Mouse (Mus musculus) MEL (cell line): ENCODE data around the gene Bpifb1. TPM values are rescaled to one million over a fixed set of nuclear protein-coding genes. Genes with fewer than 3 reads are reported as not detected.

ENCODE experiments used
- DNase-seq: peaks from one replicate; pipeline ENCODE4 v3.0.0; 2011; ENCODE audit warnings: low read depth, low spot score
- H3K27ac ChIP-seq: 2 replicates; pipeline ENCODE4 v1.5.1; 2012; ENCODE audit warnings: low read depth, mild to moderate bottlenecking, control low read depth, low read length, moderate library complexity; ENCODE audit not compliant: control insufficient read depth
- H3K27me3 ChIP-seq, 2 experiments: fragments of 150-350 bp in 1 of 2; sonication (generic) in 1 of 2; 2 replicates each; pipeline ENCODE4 v1.6.1; 2012; ENCODE audit warnings: low read length in 2 of 2, mild to moderate bottlenecking in 2 of 2, improper control_type of control experiment in 1 of 2, moderate library complexity in 1 of 2; ENCODE audit not compliant: insufficient read depth in 2 of 2, control insufficient read depth in 1 of 2
- H3K36me3 ChIP-seq, 2 experiments: 2 replicates each; pipeline ENCODE4 v1.6.1; 2012 to 2014; ENCODE audit warnings: low read length in 2 of 2, improper control_type of control experiment in 1 of 2, inconsistent platforms in 1 of 2, mild to moderate bottlenecking in 1 of 2; ENCODE audit not compliant: insufficient read depth in 2 of 2, control insufficient read depth in 1 of 2
- H3K4me1 ChIP-seq, 2 experiments: fragments of 150-350 bp in 1 of 2; sonication (generic) in 1 of 2; 2 replicates each; pipeline ENCODE4 v1.6.1; 2012; ENCODE audit warnings: low read length in 2 of 2, improper control_type of control experiment in 1 of 2, mild to moderate bottlenecking in 1 of 2; ENCODE audit not compliant: insufficient read depth in 2 of 2, control insufficient read depth in 1 of 2
- H3K4me3 ChIP-seq, 2 experiments: fragments of 150-350 bp in 1 of 2; sonication (generic) in 1 of 2; 2 replicates each; pipeline ENCODE4 v1.5.1; 2012; ENCODE audit warnings: low read depth in 2 of 2, low read length in 2 of 2, mild to moderate bottlenecking in 2 of 2, moderate library complexity in 2 of 2, control low read depth in 1 of 2, improper control_type of control experiment in 1 of 2; ENCODE audit not compliant: control insufficient read depth in 1 of 2, insufficient read depth in 1 of 2
- H3K79me2 ChIP-seq: 2 replicates; pipeline ENCODE4 v1.6.1; 2012; ENCODE audit warnings: mild to moderate bottlenecking, low read length, moderate library complexity; ENCODE audit not compliant: control insufficient read depth, poor library complexity, insufficient read depth
- H3K9ac ChIP-seq: 2 replicates; pipeline ENCODE4 v1.6.1; 2012; ENCODE audit warnings: low read depth, mild to moderate bottlenecking, control low read depth, low read length, moderate library complexity; ENCODE audit not compliant: control insufficient read depth, poor library complexity, severe bottlenecking
- H3K9me3 ChIP-seq: fragments of 150-350 bp; sonication (generic); replicated peaks from 2 replicates; pipeline ENCODE4 v1.6.1; 2012; ENCODE audit warnings: mild to moderate bottlenecking, low read length, improper control_type of control experiment, moderate library complexity; ENCODE audit not compliant: insufficient read depth
- E2F4 ChIP-seq: IDR thresholded peaks from 2 replicates; pipeline ENCODE4 v1.6.1; 2011; ENCODE audit warnings: low read depth, low read length, improper control_type of control experiment, borderline replicate concordance
- EP300 ChIP-seq, 2 experiments: IDR thresholded peaks; 2 replicates each; pipeline ENCODE4 v1.6.1; 2011; ENCODE audit warnings: improper control_type of control experiment in 2 of 2, low read length in 2 of 2, low read depth in 1 of 2, mild to moderate bottlenecking in 1 of 2
- ETS1 ChIP-seq: IDR thresholded peaks from 2 replicates; pipeline ENCODE4 v1.6.1; 2012; ENCODE audit warnings: low read depth, mild to moderate bottlenecking, inconsistent platforms, low read length, improper control_type of control experiment, moderate library complexity
- KAT2A ChIP-seq: conservative IDR thresholded peaks from 2 replicates; pipeline ENCODE4 v1.6.1; 2012; ENCODE audit warnings: low read depth, low read length, improper control_type of control experiment, inconsistent platforms
- MAFK ChIP-seq: IDR thresholded peaks from 2 replicates; pipeline ENCODE4 v1.6.1; 2011; ENCODE audit warnings: low read depth, mild to moderate bottlenecking, low read length, improper control_type of control experiment, borderline replicate concordance
- MAX ChIP-seq: IDR thresholded peaks from 2 replicates; pipeline ENCODE4 v1.6.1; 2011; ENCODE audit warnings: low read length, improper control_type of control experiment
- MAZ ChIP-seq: IDR thresholded peaks from 2 replicates; pipeline ENCODE4 v1.6.1; 2012; ENCODE audit warnings: low read depth, mild to moderate bottlenecking, inconsistent platforms, low read length, improper control_type of control experiment
- MEF2A ChIP-seq: IDR thresholded peaks from 2 replicates; pipeline ENCODE4 v1.6.1; 2014; ENCODE audit warnings: low read depth, mild to moderate bottlenecking, inconsistent platforms, low read length, improper control_type of control experiment; ENCODE audit not compliant: poor library complexity, insufficient replicate concordance, severe bottlenecking; ENCODE audit errors: extremely low read depth
- MXI1 ChIP-seq: IDR thresholded peaks from 2 replicates; pipeline ENCODE4 v1.6.1; 2011; ENCODE audit warnings: mild to moderate bottlenecking, low read depth, low read length, improper control_type of control experiment
- MYC ChIP-seq: IDR thresholded peaks from 2 replicates; pipeline ENCODE4 v1.6.1; 2011; ENCODE audit warnings: low read depth, mild to moderate bottlenecking, low read length, improper control_type of control experiment, moderate library complexity
- NELFE ChIP-seq: IDR thresholded peaks from 2 replicates; pipeline ENCODE4 v1.6.1; 2011; ENCODE audit warnings: low read depth, low read length, improper control_type of control experiment
- NRF1 ChIP-seq: IDR thresholded peaks from 2 replicates; pipeline ENCODE4 v1.6.1; 2014; ENCODE audit warnings: low read depth, mild to moderate bottlenecking, inconsistent platforms, low read length, improper control_type of control experiment, moderate library complexity; ENCODE audit not compliant: poor library complexity, insufficient read depth, severe bottlenecking
- POLR2A ChIP-seq, 2 experiments: IDR thresholded peaks; 2 replicates each; pipeline ENCODE4 v1.6.1; 2011 to 2012; ENCODE audit warnings: low read length in 2 of 2, mild to moderate bottlenecking in 2 of 2, control low read depth in 1 of 2, improper control_type of control experiment in 1 of 2, low read depth in 1 of 2, moderate library complexity in 1 of 2; ENCODE audit not compliant: control insufficient read depth in 1 of 2, insufficient read depth in 1 of 2, poor library complexity in 1 of 2
- POLR2AphosphoS5 ChIP-seq: IDR thresholded peaks from 2 replicates; pipeline ENCODE4 v1.6.1; 2012; ENCODE audit warnings: low read depth, borderline replicate concordance, mild to moderate bottlenecking, inconsistent platforms, low read length, moderate library complexity, mixed read lengths
- TAL1 ChIP-seq: IDR thresholded peaks from 2 replicates; pipeline ENCODE4 v1.6.1; 2012; ENCODE audit warnings: mild to moderate bottlenecking, inconsistent platforms, low read length, moderate library complexity, mixed read lengths
- UBTF ChIP-seq: IDR thresholded peaks from 2 replicates; pipeline ENCODE4 v1.6.1; 2012; ENCODE audit warnings: low read depth, mild to moderate bottlenecking, inconsistent platforms, low read length, improper control_type of control experiment, moderate library complexity, borderline replicate concordance; ENCODE audit not compliant: insufficient read depth
- ZMIZ1 ChIP-seq: IDR thresholded peaks from 2 replicates; pipeline ENCODE4 v1.6.1; 2012; ENCODE audit warnings: low read depth, mild to moderate bottlenecking, inconsistent platforms, low read length, improper control_type of control experiment, moderate library complexity
- ZNF384 ChIP-seq: IDR thresholded peaks from 2 replicates; pipeline ENCODE4 v1.6.1; 2012; ENCODE audit warnings: low read depth, mild to moderate bottlenecking, inconsistent platforms, low read length, improper control_type of control experiment
- polyA plus RNA-seq, 2 experiments: library from polyadenylated mRNA; stranded (reverse) in 1 of 2; unstranded in 1 of 2; fragments of >175 nt in 1 of 2; fragments of >200 nt in 1 of 2; gene quantifications; 2 replicates each; pipeline versions ENCODE4 v1.2.1 to v1.2.4; 2012; ENCODE audit warnings: low replicate concordance in 2 of 2, low read depth in 1 of 2; ENCODE audit not compliant: insufficient read length in 2 of 2, insufficient read depth in 1 of 2, missing spikeins in 1 of 2
- total RNA-seq: library from RNA; depleted of rRNA; stranded (reverse); fragments of 300-350 nt; gene quantifications from 2 replicates; pipeline ENCODE4 v1.2.3, GENCODE M21; 2012

The Bpifb1 gene
- total and polyA plus RNA-seq, 3 experiments, result not detected

GRCm38 (mm10) chr2:154193071-154193470 is 2.5 kb downstream of the Bpifb1 start:
- no peak overlapping the region for H3K27ac ChIP-seq
- H3K4me1 ChIP-seq, result no peaks in the 10 kb centered on the region
- H3K27me3 ChIP-seq, result 0 out of 4 replicates have a peak, but pooled peaks cover 0 to 2% of the 10 kb centered on the region in 2 experiments
- no peaks in the 10 kb centered on the region for H3K79me2 ChIP-seq
- H3K4me3 ChIP-seq, result no peak overlapping the region
- no peak for DNase-seq
- no peak for TF ChIP-seq ZNF384
- TF ChIP-seq MAX, result no peak
- no peak for TF ChIP-seq POLR2AphosphoS5
- no peak for TF ChIP-seq ZMIZ1
- TF ChIP-seq KAT2A, result no peak
- no peak for TF ChIP-seq ETS1
- no peak for TF ChIP-seq TAL1
- no peak for TF ChIP-seq MYC
- TF ChIP-seq UBTF, result no peak
- TF ChIP-seq POLR2A (IDR thresholded peaks at IDR 0.05; ENCODE audit: control insufficient read depth in 1 of 2, insufficient read depth in 1 of 2, low read depth in 1 of 2, low read length in 2 of 2, poor library complexity in 1 of 2), result no peak
- no peak for TF ChIP-seq NRF1
- TF ChIP-seq NELFE, result no peak
- no peak for TF ChIP-seq MAZ
- no peak for TF ChIP-seq E2F4
- no peak for TF ChIP-seq MEF2A
- TF ChIP-seq MAFK, result no peak
- TF ChIP-seq, all 39 proteins: peak for 0
- Histone ChIP-seq H3K9ac (no peak overlapping the region), H3K36me3 (no peaks in the 10 kb centered on the region), H3K9me3 (no peaks in the 10 kb centered on the region)

DNA sequence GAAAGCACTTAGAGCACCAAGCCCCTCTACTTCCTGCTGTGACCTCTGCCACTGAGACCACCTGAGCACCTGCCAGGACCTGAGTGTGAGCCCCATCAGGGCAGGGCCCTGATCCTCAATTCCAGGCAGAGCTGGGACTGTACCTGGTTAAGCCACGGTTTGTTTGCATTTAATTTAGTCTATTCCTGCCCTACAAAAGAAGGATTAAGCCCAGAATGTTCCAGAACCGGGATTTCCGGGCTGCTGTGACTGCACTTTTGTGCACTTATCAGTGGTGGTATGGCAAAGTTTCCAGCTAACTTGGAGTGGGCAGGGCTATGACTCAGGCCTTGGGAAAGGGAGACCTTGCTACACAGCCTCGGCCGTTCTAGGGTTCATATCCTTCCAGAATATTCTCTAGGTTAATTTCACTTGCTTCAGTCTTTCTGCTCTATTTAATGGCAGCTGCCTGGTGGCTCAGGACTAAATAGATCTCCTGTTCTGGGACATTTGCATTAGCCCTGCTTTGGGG is 3.4 kb downstream of the Bpifb1 start:
- Histone ChIP-seq H3K9ac (no peak overlapping the region), H3K79me2 (no peaks in the 10 kb centered on the region), H3K36me3 (no peaks in the 10 kb centered on the region), H3K27ac (no peak overlapping the region), H3K9me3 (no peaks in the 10 kb centered on the region), H3K27me3 (0 out of 4 replicates have a peak, but pooled peaks cover 0 to 2% of the 10 kb centered on the region in 2 experiments), H3K4me3 (no peak overlapping the region), H3K4me1 (no peaks in the 10 kb centered on the region)
- no peak for TF ChIP-seq MAFK
- no peak for TF ChIP-seq MXI1
- TF ChIP-seq ZMIZ1, result no peak
- no peak for TF ChIP-seq EP300 (IDR thresholded peaks at IDR 0.05; ENCODE audit: low read depth in 1 of 2, low read length in 2 of 2)
- DNase-seq, result no peak
